ENCODE assay signal across 8 mouse cellular contexts in the genomic region with DNA sequence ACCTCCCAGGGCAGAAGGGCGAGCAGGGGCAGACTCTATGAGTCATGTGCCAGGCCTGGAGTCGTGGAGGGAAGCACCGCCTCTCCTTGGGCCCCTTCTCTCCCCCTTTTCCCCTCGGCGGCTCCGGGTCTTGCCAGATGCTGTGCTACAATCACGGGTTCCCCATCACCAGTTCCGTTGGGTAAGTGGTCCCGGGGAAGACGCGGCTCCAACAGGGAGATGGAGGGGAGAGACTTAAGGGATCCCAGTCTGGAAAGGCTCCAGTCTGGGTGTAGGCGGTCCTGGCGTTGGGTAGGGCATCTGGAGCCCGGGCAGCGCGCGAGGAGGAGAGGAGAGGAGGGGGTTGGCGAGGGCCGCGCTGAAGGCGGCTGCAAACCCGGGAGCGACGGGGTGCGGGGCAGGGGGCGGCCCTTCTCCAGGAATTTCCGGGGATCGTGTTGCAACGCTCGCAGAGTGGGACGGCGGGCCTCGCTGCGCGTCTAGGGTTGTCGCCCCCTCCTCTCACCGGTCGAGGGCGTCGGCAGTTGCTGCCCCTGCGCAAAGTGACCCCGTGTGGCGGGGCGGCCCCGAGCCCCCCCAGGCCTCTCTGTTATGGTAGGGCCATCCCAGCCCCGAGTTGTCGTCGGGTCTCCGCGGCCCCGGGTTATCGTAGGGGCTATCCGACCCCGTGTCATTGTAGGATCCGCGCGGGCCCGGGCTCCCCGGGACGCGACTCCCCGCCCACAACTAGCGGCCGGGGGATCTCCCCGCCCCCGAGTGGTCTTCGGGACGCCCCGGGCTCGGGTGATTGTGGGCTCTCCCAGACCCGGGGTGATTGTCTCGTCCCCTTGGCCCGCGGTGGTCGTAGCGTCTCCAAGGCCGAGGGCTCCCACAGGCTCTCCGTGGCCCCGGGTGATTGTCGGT. TPM values are rescaled to one million over a fixed set of nuclear protein-coding genes. Genes with fewer than 3 reads are reported as not detected.
DNase-seq lines count a peak whose midpoint lies in the region; ATAC-seq lines count a peak whose summit lies in the region.

Gene Rab34 (plus strand): TSS at position 100 of the 903 bp plus-strand sequence.

- WGBS in macrophage (ENCODE audit: missing documents), result 2% methylated on average over 79 of the region's 80 CpGs

- H3K27ac ChIP-seq in macrophage, result no peak within 1 kb of the TSS

- no peaks in the 10 kb centered on the region for H3K36me3 ChIP-seq in macrophage (ENCODE audit: inconsistent target)

- no peaks in the 10 kb centered on the region for H3K79me2 ChIP-seq in macrophage (ENCODE audit: inconsistent target)

- intact Hi-C loops in gastrocnemius, postnatal 36 days (cut with DNase I), result no loop called here
- intact Hi-C loops in left cerebral cortex, postnatal 10 days (cut with DNase I), result no loop called here

- H3K4me3 ChIP-seq in macrophage (ENCODE audit: inconsistent target), result peak within 1 kb of the TSS; percentile 30

- peak; percentile 85 for DNase-seq in R1 (ENCODE audit: low read depth, low spot score)
- DNase-seq in embryo, embryonic 10.5 days (ENCODE audit: low spot score), result peak; percentile 90
- peak; percentile 63 to 66 for DNase-seq in gastrocnemius, postnatal 36 days
- DNase-seq in induced T-regulatory cell, adult 2 months (ENCODE audit: low read depth), result peak; percentile 51
- DNase-seq in left cerebral cortex, postnatal 10 days (ENCODE audit: extremely low spot score in 1 of 2, low spot score in 2 of 2), result peak; percentile 75 to 92
- DNase-seq in right cerebral cortex, postnatal 14 days, result peak; percentile 79

- no peak for ATAC-seq in activated CD4-positive, CD25-positive, alpha-beta regulatory T cell, adult 4 months

RNA-seq across cellular contexts. Expression of gene Rab34, which starts in this region (rescaled TPM):
- 1 to 10 TPM; 4.2 to 4.5 TPM for total RNA-seq in gastrocnemius, postnatal 36 days (2021)
- total RNA-seq in left cerebral cortex, postnatal 10 days (2021), result 10 to 100 TPM; 37.0 to 39.8 TPM
- total RNA-seq in macrophage (2018; cell fraction: chromatin; rRNA removed), result 10 to 100 TPM in 12 of 26 experiments, 1 to 10 TPM in 14; 3.0 to 27.1 (median 7.6) TPM
- total RNA-seq in macrophage (2018; cell fraction: cytosol; rRNA removed), result 10 to 100 TPM in 13 of 26 experiments, 1 to 10 TPM in 13; 3.8 to 19.3 (median 10.0) TPM
- 10 to 100 TPM in 9 of 26 experiments, 1 to 10 TPM in 15, under 1 TPM in 2; 0.62 to 23.2 (median 6.5) TPM for total RNA-seq in macrophage (2018; cell fraction: nucleus; rRNA removed)
- 8.9 to 23.0 TPM (median 16.1 TPM) in 3 replicates for polyA plus RNA-seq in macrophage (2018)
- polyA plus RNA-seq in activated CD4-positive, CD25-positive, alpha-beta regulatory T cell, adult 4 months (2017; shearing (Covaris generic)), result not detected

Comparison
In these comparisons a context has a peak if more than half of its experiments do, and no peak if none do; other contexts are left out.
1. RNA of gene Rab34 (total RNA-seq): 37.0 to 39.8 TPM in left cerebral cortex, postnatal 10 days; 4.2 to 4.5 TPM in gastrocnemius, postnatal 36 days; every median in the first group is over 4 times any median in the second.
2. Peak in every context shown above with its lines, with median percentiles within 50 percentile points of each other: DNase-seq.